Mouse (Mus musculus) urinary bladder, postnatal 10 days (tissue): ENCODE measurements around the gene Rit1.
"Not testable (repeated sequence)": the region's sequence is repeated elsewhere in the genome, so short reads cannot be mapped to it uniquely, and the experiment has no call there.

ENCODE experiments used
- DNase-seq: peaks from one replicate; pipeline ENCODE4 v3.0.0; 2022; ENCODE audit warnings: low spot score

Gene Rit1

DNA sequence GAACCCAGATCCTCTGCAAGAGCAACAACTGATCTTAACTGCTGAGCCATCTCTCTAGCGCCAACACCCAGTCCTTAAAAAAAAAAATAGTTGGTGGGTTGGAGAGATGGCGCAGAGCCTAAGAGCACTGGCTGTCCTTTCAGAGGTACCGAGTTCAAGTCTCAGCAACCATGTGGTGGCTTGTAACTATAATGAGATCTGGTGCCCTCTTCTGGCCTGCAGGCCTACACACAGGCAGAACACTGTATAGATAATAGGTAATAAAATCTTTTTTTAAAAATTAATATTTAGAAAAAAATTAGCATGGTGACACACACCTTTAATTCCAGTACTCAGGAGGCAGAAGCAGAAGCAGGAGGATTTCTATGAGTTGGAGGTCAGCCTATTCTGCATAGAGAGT, 23.5 kb downstream of the Rit1 start:
- DNase-seq, result no peak

DNA sequence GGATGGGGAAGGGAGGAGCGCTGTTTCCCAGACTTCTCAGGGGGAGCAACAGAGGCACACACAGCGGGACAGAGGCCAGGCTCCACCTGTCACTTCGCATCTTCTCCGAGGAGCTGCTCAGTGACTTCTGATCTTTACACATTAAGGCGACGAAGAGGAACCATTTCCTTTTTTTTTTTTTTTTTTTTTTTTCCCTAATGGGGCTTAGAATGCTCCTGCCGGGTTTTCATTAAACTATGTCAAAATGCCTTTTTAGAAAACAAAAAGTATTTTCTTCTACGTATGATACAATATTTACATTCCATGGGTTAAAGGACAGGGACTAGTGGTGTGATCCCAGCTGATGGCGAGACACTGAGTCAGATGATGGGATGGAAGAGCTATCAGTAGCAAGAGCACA, 28.9 kb downstream of the Rit1 start:
- no peak for DNase-seq

DNA sequence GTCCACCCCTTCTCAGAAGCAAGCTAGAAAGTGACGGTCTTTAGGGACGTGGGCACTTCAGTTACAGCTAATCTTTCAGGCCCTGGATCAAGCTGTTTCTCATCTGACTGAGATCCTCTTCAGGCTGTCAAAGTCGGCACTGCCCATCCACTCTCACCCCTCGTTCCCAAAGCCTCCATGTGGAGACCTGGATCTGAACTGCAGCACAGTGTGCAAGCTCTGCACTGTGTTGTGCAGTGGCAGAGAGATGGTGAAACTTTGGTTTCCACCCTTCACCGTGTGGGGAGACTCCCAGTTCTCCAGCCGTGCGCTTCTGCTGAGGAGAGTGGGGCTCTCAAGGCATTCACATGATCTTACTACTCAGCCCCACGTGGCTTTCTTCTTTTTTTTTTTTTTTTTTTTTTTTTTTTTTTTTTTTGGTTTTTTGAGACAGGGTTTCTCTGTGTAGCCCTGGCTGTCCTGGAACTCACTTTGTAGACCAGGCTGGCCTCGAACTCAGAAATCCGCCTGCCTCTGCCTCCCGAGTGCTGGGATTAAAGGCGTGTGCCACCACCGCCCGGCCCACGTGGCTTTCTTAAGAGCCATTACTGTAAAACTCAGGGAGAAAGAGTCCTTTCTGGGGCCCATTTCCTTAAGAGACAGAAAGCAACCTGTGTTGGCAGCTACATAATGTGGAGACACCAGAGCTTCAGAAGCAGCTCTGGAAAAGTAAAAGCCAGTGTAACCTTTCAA, 29.7 kb downstream of the Rit1 start:
- no peak for DNase-seq

DNA sequence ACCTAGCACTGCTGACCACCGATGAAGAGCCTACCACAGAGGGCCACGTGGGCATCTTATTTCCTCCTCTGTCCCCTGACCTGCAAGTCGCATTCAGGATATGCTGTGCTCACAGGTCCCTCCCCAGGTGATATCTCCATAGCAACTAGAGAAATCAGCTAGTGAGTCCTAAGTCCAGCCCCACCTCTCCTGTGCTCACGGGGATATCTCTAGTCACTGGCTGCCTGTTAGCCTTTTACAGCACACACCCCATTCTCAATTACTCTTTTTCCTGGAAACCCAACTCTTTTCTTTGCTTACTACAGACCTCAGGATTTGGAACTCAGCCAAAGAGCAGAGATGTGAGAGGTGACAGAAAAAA, 30.2 kb downstream of the Rit1 start:
- DNase-seq, result no peak

DNA sequence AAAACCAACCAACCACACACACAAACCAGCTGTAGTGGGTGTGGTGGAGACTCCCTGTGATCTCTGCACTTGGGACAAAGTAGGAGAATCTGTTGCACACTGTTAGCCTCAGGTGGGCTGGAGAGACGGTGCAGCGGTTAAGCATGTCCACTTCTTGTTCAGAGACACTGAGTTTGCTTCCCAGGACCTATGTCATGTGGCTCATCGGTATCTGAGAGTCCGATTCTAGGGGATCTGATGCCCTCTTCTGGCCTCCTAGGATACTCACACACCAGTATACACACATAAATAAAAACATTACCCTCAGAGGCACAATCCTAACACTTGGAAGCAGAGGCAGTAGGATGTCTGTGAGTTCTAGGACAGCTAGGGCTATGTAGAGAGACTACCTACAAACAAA, 37.6 kb downstream of the Rit1 start:
- no peak for DNase-seq

DNA sequence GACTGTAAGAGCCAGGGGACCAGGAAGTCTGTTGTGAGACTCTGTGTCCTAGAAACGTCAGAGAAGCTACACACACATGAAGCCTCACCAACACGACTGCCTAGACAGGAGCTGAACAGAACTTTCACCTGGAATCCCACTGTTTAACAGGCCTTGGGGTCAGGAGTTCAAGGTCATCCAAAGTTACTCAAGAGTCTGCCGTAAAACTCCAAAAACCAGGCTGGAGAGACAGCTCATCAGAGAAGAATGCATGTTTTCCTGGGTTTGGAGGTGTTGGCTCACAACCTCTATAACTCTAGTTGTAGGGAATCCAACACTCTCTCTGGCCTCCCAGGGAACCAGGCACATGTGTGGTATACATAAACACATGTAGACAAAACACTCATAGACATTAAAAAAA, 38.9 kb downstream of the Rit1 start:
- DNase-seq, result no peak

DNA sequence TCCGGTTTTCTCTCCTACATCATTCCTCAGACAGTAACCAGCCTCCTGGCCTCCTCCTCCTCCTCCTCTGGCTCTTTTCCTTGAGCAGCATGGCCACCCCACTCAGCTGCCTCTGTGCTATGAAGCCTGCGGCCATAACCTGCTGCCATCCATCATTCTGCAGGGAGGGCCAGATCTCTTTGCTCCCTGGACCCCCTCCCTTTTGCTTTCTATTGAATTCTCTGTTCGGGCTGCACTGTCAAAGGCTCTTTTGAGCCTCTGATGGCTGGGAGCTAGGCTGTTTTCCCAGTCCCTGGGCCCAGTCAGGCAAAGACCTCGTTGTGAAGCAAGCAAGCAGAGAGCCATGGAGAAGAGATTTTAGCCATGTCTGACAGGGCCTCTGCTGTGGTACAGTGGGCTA, 39.6 kb downstream of the Rit1 start:
- no peak for DNase-seq

DNA sequence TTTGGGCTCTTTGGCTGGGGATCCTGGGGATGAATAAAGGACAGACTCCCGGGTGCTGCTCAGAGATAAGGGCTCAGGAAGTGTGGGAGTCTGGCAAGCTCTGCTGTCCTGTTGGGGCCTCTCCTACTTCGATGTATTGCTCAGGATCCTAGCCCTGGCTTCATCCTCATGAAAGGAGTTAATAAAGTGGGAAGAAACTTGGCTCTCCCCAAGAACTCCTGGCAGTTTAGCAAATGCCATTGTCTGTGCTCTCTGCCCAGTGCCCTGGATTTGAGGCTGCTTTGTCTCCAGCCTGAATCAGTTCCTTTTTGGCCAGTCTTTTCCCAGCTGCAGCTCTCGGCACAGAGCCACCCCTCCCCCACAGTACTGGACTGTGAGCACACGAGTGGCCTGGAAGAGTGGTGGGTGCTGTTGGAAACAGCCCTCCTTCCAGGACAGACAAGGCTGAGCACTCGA, 41.4 kb downstream of the Rit1 start:
- DNase-seq, result peak; percentile 26

DNA sequence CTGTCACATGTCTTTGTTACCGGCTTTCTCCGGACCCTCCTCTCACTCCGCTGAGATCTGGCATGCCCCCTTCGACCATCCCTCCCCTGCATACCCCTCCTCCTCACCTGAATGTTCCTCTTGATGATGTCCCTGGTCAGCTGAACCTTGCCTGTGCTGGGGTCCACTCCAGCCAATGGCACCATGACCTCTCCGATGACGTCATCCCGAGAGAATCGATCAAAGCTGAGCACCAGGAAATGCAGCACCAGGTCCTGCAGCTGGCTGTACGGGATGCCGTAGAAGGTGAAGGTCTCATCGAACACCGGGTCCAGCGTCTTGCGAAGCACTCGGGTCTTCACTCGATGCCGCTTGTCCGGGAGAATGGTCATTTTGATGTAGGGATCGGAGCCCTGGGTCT, 45.0 kb downstream of the Rit1 start:
- DNase-seq, result no peak

DNA sequence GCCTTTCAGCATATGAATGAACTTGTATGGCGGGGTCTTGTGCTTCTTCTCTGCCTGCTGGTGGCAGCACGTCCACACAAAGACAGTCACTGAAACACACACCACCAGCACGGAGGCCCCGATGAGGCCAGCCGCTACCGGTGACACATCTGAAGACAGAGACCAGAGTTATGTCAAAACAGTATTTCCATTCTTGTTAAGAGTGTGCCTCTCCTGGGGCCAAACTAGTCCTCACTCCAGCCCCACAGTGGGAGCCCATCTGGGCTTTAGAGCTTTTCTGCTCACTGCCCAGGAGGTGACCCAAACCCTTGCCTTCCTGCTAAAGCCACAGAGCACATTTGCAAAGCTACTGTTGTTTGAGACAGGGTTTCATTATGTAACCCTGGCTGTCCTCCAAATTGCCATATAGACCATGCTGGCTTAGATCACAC, 45.8 kb downstream of the Rit1 start:
- no peak for DNase-seq

DNA sequence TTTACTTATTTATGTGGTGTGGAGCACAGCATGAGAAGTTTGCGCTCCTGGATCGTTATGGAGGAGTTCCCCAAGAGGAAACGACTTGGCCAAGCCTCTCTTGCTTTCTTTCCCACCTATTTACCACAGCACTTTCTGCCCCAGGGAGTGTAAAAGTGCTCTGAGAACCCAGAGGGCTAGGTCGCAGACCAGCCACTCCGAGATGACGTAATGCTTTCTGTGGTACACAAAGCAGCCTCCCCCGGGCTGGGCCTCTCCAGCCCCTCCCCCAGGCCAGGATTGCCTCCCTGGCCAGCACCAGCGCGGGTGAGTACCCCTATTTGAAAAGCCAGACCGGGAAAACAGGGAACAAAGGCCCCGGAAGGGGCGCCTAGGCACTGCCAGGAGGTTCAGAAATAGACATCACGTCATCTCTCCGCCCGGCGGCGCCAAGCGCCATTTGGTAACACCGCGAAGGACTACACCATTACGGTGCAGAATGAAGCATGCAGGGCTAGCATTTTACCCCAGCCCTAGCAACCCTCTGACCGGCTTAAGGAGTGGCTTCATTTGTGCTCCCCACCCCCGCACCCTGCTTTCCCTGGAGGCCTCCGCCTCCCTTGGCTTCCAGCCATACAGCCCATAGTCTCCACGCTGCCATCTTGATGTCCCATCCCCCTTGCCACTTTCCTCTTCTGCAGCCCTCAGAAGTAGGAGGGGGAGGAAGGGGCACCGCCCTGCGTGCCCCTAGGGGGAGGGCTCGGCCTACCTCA, 54.7 kb downstream of the Rit1 start:
- not testable (repeated sequence) for DNase-seq

DNA sequence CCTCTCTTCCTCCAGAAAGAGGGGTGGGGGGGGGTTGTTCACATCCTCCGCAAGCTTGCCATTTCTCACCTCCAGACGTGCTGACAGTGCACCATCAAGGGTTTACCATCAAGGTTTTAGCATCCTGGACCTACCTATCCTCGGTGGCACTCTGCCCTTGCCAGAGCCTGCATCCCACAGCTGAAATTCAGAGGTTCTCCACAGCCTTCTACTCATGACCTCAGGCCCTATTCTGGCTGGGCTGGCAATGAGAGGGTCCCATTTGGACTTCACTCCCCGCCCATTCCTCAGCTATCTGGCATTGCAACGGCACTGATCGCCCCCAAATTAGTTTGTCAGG, 55.3 kb downstream of the Rit1 start:
- DNase-seq, result not testable (repeated sequence)

DNA sequence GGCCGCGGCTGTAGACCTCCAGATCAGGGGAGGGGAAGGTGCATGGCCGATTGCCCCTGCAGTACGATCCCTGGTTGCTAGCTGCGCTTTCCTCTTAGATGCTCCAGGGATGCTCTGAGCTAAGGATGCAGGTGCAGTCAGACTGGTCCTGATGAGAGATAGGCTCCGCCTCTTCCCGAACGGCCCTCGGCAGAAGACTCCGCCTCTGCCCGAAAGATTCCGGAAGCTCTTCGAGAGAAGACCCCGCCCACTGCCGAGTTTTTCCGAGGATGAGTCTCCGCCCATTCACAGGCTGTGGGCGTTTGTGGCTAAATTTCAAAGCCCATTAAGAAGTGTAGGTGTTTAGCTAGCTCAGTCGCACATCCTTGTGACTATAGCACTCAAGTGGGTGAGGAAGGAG, 55.8 kb downstream of the Rit1 start:
- not testable (repeated sequence) for DNase-seq

DNA sequence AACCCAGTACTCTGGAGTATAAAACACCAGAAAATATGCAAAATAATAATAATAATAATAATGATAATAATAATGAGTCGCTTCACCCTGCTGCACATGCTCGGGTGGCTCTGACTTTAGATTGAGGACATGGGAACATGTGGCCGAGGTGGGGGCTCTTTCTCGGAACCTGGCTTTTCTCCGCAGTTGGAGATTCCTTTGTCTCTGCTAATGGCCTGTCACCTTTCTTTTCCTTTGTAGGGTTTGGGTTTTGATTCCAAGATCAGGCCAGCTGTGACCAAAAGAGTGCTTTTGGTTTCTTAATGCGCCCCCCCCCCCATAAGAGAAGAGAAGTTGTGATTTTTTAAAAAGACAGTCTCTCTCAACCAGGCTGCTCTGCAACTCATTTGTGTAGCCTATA, 56.5 kb downstream of the Rit1 start:
- not testable (repeated sequence) for DNase-seq

DNA sequence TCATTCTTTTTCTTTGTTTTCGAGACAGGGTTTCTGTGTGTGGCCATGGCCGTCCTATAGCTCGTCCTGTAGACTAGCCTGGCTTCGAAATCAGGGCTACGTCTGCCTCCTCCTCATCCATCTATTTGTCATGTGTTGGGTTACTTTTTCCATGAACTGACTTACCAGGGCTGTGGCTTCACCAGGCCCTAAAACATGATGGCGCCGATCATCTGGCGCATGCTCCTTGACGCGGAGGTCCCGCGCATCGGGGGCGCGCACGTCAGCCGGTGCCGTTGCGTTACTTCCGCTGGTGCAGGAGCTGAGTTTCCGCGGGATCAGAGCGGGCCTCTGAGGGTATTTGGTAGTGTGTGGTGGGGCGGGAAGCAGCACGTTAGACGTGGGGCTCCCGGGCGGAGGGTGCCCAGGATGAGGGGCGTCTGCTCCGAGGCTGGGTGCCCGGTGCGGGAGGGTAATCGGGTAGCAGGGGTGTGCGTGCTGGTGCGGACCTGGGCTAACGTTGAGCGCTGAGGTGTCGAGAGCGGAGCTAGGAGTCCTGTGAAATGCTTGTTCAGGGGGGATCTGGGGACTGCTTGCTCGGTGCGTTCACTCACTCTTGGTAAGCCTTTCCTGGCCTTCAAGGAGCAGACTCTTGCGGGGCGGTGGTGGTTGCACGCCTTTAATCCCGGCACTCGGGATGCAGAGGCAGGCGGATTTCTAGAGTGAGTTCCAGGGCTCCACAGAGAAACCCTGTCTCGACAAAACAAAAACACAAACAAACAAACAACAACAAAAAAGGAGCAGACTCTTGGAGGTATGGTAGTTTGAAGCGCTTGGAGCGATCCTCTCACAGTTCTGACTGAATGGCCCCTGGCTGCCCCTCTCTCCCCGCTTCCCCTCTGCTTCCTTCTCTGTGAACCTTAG, 58.6 kb downstream of the Rit1 start, which contains the start of gene Syt11:
TSS of gene Syt11 (minus strand) at position 226 of the 903 bp plus-strand sequence.
- not testable (repeated sequence) for DNase-seq
